Mouse (Mus musculus): Measurements from ENCODE around the gene Asic2. TPM values are rescaled to one million over a fixed set of nuclear protein-coding genes. Genes with fewer than 3 reads are reported as not detected.

The Asic2 gene
- total and polyA plus RNA-seq, 3 experiments, result not detected

DNA sequence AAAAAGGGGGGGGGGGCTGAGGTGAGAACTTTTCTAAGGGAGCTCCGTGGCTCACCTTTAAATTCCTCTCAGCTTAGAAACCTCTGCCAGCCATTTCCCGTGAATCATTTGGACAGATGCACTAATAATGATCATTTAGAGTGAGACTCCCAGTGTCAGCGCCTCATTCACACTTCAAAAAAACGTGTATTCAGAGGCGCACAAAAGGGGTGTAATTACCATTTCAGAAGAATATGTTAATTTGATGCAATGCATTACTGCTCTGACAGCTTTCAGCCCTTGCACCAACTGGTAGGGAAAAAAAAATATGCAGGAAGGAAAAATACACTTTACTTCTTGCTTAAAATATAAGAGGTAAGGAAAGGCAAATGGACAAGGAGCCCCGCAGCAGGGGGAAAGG, 388.5 kb downstream of the Asic2 start:
- Histone ChIP-seq H3K27ac (ENCODE audit: control insufficient read depth, low read depth, low read length) (no peak overlapping the region), H3K9ac (ENCODE audit: control insufficient read depth, low read depth, low read length, poor library complexity, severe bottlenecking) (no peak overlapping the region), H3K9me3 (replicated peaks; ENCODE audit: insufficient read depth, low read length) (no peaks in the 10 kb centered on the region), H3K4me1 (ENCODE audit: control insufficient read depth in 1 of 2, insufficient read depth in 2 of 2, low read length in 2 of 2) (no peaks in the 10 kb centered on the region), H3K79me2 (ENCODE audit: control insufficient read depth, insufficient read depth, low read length, poor library complexity) (no peaks in the 10 kb centered on the region), H3K4me3 (ENCODE audit: control insufficient read depth in 1 of 2, insufficient read depth in 1 of 2, low read depth in 2 of 2, low read length in 2 of 2) (no peak overlapping the region), H3K36me3 (ENCODE audit: control insufficient read depth in 1 of 2, insufficient read depth in 2 of 2, low read length in 2 of 2) (no peaks in the 10 kb centered on the region), H3K27me3 (ENCODE audit: control insufficient read depth in 1 of 2, insufficient read depth in 2 of 2, low read length in 2 of 2) (no peaks in the 10 kb centered on the region)
- no peak for DNase-seq (ENCODE audit: low read depth, low spot score)
- TF ChIP-seq HCFC1 (IDR thresholded peaks at IDR 0.05; ENCODE audit: low read depth, low read length) (no peak), MAFK (IDR thresholded peaks at IDR 0.05; ENCODE audit: borderline replicate concordance, low read depth, low read length) (no peak), EP300 (IDR thresholded peaks at IDR 0.05; ENCODE audit: low read depth in 1 of 2, low read length in 2 of 2) (no peak), ZMIZ1 (IDR thresholded peaks at IDR 0.05; ENCODE audit: low read depth, low read length) (no peak)

GRCm38 (mm10) chr11:81570406-81570805, 397.9 kb downstream of the Asic2 start:
- no peak for DNase-seq (ENCODE audit: low read depth, low spot score)
- TF ChIP-seq ETS1 (IDR thresholded peaks at IDR 0.05; ENCODE audit: low read depth, low read length) (no peak), RCOR1 (IDR thresholded peaks at IDR 0.05; ENCODE audit: low read depth, low read length) (no peak), MYC (IDR thresholded peaks at IDR 0.05; ENCODE audit: low read depth, low read length) (no peak), ZNF384 (IDR thresholded peaks at IDR 0.05; ENCODE audit: low read depth, low read length) (no peak)
- Histone ChIP-seq H3K4me1 (ENCODE audit: control insufficient read depth in 1 of 2, insufficient read depth in 2 of 2, low read length in 2 of 2) (no peaks in the 10 kb centered on the region), H3K36me3 (ENCODE audit: control insufficient read depth in 1 of 2, insufficient read depth in 2 of 2, low read length in 2 of 2) (no peaks in the 10 kb centered on the region), H3K27ac (ENCODE audit: control insufficient read depth, low read depth, low read length) (no peak overlapping the region), H3K27me3 (ENCODE audit: control insufficient read depth in 1 of 2, insufficient read depth in 2 of 2, low read length in 2 of 2) (no peaks in the 10 kb centered on the region), H3K79me2 (ENCODE audit: control insufficient read depth, insufficient read depth, low read length, poor library complexity) (no peaks in the 10 kb centered on the region), H3K9me3 (replicated peaks; ENCODE audit: insufficient read depth, low read length) (no peaks in the 10 kb centered on the region), H3K4me3 (ENCODE audit: control insufficient read depth in 1 of 2, insufficient read depth in 1 of 2, low read depth in 2 of 2, low read length in 2 of 2) (no peak overlapping the region), H3K9ac (ENCODE audit: control insufficient read depth, low read depth, low read length, poor library complexity, severe bottlenecking) (no peak overlapping the region)

- H3K4me1 ChIP-seq (ENCODE audit: control insufficient read depth in 1 of 2, insufficient read depth in 2 of 2, low read length in 2 of 2), result no peaks in the 10 kb centered on the region
- H3K79me2 ChIP-seq (ENCODE audit: control insufficient read depth, insufficient read depth, low read length, poor library complexity), result no peaks in the 10 kb centered on the region
- H3K27me3 ChIP-seq (ENCODE audit: control insufficient read depth in 1 of 2, insufficient read depth in 2 of 2, low read length in 2 of 2), result no peaks in the 10 kb centered on the region
- H3K9ac ChIP-seq (ENCODE audit: control insufficient read depth, low read depth, low read length, poor library complexity, severe bottlenecking), result no peak overlapping the region
- no peaks in the 10 kb centered on the region for H3K36me3 ChIP-seq (ENCODE audit: control insufficient read depth in 1 of 2, insufficient read depth in 2 of 2, low read length in 2 of 2)
- DNase-seq (ENCODE audit: low read depth, low spot score), result no peak
- no peaks in the 10 kb centered on the region for H3K9me3 ChIP-seq (replicated peaks; ENCODE audit: insufficient read depth, low read length)
- no peak overlapping the region for H3K27ac ChIP-seq (ENCODE audit: control insufficient read depth, low read depth, low read length)
- no peak overlapping the region for H3K4me3 ChIP-seq (ENCODE audit: control insufficient read depth in 1 of 2, insufficient read depth in 1 of 2, low read depth in 2 of 2, low read length in 2 of 2)
- TF ChIP-seq TCF12 (IDR thresholded peaks at IDR 0.05; ENCODE audit: low read depth, low read length), result no peak
- TF ChIP-seq UBTF (IDR thresholded peaks at IDR 0.05; ENCODE audit: borderline replicate concordance, insufficient read depth, low read depth, low read length), result no peak
- no peak for TF ChIP-seq ETS1 (IDR thresholded peaks at IDR 0.05; ENCODE audit: low read depth, low read length)
- no peak for TF ChIP-seq USF2 (IDR thresholded peaks at IDR 0.05; ENCODE audit: borderline replicate concordance in 1 of 2, insufficient read depth in 1 of 2, low read depth in 1 of 2, low read length in 2 of 2)
- TF ChIP-seq NRF1 (IDR thresholded peaks at IDR 0.05; ENCODE audit: insufficient read depth, low read depth, low read length, poor library complexity, severe bottlenecking), result no peak
- no peak for TF ChIP-seq MYB (IDR thresholded peaks at IDR 0.05; ENCODE audit: low read depth, low read length)
- TF ChIP-seq NELFE (IDR thresholded peaks at IDR 0.05; ENCODE audit: low read depth, low read length), result no peak
- TF ChIP-seq GABPA (IDR thresholded peaks at IDR 0.05; ENCODE audit: low read depth, low read length), result no peak
These were observed 403.4 kb downstream of the Asic2 start for GRCm38 (mm10) chr11:81564857-81565256.
